Mouse (Mus musculus): Measurements from ENCODE around the gene Phf3.

Phf3 gene

DNA sequence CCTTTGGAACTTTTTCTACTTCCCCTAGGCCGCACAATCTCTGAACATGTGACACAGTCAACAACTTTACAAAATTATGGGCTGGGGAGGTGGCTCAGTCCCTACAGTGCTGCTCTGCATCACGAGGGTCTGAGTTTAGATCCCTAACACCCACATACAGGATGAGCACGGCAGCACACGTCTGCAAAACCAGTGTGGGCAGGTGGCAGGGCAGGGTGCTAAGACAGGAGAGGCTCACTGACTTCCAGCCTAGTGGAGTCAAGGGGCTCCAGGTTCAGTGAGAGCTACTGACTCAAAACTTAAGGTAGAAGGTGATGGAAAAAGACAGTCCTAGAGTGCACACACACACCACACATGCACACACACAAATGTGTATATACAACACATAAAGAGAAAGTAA, 40.9 kb downstream of the Phf3 start:
- DNase-seq (ENCODE audit: low spot score in 2 of 2), result no peak

- DNase-seq (ENCODE audit: low spot score in 2 of 2), result no peak
Observed at GRCm38 (mm10) chr1:30819414-30819813, 54.3 kb downstream of the Phf3 start.

GRCm38 (mm10) chr1:30815609-30816008, 58.1 kb downstream of the Phf3 start:
- DNase-seq (ENCODE audit: low spot score in 2 of 2), result no peak

GRCm38 (mm10) chr1:30814987-30815386, 58.7 kb downstream of the Phf3 start:
- DNase-seq (ENCODE audit: low spot score in 2 of 2), result no peak

GRCm38 (mm10) chr1:30808101-30808699, 65.5 kb downstream of the Phf3 start:
- DNase-seq (ENCODE audit: low spot score in 2 of 2), result no peak

- DNase-seq (ENCODE audit: low spot score in 2 of 2), result no peak
Observed at GRCm38 (mm10) chr1:30805688-30806285, 67.9 kb downstream of the Phf3 start.

GRCm38 (mm10) chr1:30804919-30805318, 68.8 kb downstream of the Phf3 start:
- DNase-seq (ENCODE audit: low spot score in 2 of 2), result no peak

GRCm38 (mm10) chr1:30801911-30802310, 71.8 kb downstream of the Phf3 start:
- DNase-seq (ENCODE audit: low spot score in 2 of 2), result no peak

- no peak for DNase-seq (ENCODE audit: low spot score in 2 of 2)
Observed at GRCm38 (mm10) chr1:30799277-30799834, 74.4 kb downstream of the Phf3 start.

DNA sequence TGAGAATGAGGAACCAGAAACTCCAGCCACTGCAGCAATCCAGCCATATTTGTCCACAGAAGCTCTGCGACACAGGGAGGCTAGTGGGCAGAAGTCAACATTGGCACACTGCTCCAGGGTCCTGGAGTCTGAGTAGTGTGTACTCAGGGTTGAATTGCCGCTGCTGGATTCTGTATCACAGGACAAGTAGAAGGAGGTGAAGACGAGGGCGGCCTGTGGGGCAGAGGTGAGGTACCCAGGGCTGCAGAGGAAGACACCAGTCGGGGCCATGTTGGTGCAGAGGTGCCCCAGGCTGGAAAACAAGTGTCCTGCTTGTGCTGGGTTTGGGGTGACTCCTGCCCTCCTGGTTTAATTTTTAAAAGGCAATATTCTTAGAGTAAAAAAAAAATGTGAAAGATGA, 79.1 kb downstream of the Phf3 start:
- DNase-seq (ENCODE audit: low spot score in 2 of 2), result no peak

GRCm38 (mm10) chr1:30793357-30793883, 80.3 kb downstream of the Phf3 start:
- no peak for DNase-seq (ENCODE audit: low spot score in 2 of 2)

DNA sequence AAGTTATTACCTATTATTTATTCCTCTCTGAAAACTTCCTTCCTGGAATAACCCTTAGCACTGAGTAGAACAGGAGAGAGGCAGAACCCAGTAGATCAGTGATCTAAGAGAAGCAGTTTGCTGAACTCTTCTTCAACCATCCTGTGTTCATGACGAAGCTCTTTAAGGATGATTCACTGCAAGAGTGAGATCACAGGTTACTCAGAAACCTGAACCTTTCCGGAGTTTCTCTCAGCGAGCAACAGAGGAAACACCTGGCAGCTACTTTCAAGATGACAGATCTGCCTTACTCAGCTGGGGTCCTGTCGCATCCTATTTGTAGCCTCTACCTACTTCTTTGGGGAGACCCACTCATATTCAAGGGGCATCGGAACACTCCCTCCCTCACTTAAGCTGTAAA, 80.8 kb downstream of the Phf3 start:
- no peak for DNase-seq (ENCODE audit: low spot score in 2 of 2)

DNA sequence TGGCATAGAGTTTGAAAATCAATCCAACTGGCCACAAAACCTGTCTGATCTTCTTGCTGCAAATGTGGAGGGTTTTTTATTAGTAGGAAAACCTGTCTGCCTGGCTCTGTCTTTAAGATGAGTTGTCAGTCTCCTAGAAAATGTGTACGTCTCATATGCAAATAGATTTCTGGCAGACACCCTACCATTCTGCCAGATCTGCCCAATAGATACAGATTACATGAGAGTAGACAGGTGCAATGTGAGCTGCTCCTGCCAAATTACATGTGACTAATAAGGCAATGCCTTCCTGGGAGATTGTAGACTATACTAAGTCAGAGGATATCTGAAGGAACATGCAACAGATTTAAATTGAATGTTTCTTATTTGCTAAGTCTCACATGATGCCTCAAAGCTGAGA, 83.5 kb downstream of the Phf3 start:
- DNase-seq (ENCODE audit: low spot score in 2 of 2), result no peak

- DNase-seq (ENCODE audit: low spot score in 2 of 2), result no peak
Observed at GRCm38 (mm10) chr1:30789689-30790088, 84.0 kb downstream of the Phf3 start.

DNA sequence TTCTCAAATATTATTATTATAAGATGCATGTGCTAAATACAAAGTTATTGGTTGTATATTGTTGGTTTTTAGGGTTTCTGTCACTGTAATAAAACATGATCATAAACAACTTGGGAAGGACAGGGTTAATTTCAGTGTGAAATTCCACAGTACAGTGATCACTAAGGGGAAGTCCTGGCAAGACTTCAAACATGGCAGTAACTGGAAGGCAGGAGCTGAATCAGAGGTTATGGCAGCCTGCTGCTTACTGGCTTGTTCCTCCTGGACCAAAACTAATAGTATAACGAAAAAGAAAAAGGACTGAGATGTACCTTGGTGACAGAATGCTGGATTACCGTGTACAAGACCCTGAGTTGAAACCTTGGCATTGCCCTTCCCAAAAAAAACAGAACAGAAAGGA, 84.7 kb downstream of the Phf3 start:
- no peak for DNase-seq (ENCODE audit: low spot score in 2 of 2)

- DNase-seq (ENCODE audit: low spot score in 2 of 2), result no peak
Observed at GRCm38 (mm10) chr1:30786583-30786982, 87.1 kb downstream of the Phf3 start.

DNA sequence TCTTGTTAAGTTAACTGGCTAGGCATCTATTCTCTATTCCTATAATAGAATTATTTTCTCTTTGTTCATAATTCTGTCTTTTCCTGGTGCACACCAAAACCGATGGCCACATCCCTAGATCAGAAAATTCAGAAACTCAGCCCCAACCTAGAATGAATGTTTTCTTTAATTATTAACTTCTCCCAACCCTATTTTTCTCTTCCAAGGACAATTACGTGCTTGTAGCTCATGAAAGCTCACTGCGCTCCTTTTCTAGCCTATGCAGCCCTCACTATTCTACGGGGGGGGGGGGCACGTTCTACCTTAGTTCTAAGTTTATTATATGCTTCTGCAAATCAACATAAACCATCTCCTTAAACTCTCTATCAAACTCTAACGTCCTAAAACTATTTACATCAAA, 90.0 kb downstream of the Phf3 start:
- DNase-seq (ENCODE audit: low spot score in 2 of 2), result no peak

DNA sequence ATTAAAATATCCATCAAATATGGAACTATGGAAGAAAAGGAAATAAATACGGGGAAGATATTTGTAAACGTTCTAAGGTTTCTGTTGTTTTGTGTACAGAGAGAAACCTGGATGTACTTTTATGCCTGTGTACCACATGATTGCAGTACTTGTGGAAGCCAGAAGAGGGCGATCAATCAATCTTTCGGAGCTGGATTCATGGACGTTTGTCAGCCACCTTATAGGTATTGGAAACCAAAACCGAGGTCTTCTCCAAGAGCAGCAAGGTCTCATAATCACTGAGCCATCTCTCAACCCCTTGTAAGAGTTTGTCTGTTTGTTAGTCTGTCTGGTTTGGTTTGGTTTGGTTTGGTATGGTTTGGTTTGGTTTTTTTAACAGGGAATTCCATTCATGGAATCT, 93.4 kb downstream of the Phf3 start:
- no peak for DNase-seq (ENCODE audit: low spot score in 2 of 2)

- no peak for DNase-seq (ENCODE audit: low spot score in 2 of 2)
Observed at GRCm38 (mm10) chr1:30779562-30779961, 94.2 kb downstream of the Phf3 start.

- no peak for DNase-seq (ENCODE audit: low spot score in 2 of 2)
Observed at GRCm38 (mm10) chr1:30778374-30779005, 95.2 kb downstream of the Phf3 start.

- no peak for DNase-seq (ENCODE audit: low spot score in 2 of 2)
Observed at GRCm38 (mm10) chr1:30776196-30776595, 97.5 kb downstream of the Phf3 start.

DNA sequence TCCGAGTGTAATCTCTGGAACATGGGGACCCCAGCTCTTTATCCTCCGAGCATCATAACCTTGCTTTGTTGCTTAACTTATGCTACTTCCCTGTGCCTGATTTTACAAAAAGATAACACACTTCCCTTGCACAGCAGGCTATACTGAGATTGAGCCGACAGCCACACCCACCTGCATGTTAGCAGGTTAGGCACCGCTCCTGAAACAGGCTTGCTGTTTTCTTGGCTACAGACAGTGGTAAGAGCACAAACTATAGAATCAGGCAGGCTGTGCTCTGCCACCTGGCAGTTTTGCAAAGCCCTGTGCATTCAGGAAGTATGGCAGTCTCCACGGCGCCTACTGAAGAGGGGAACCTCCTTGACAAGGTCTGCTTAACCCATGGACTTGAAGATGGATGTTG, 100.1 kb downstream of the Phf3 start:
- no peak for DNase-seq (ENCODE audit: low spot score in 2 of 2)

GRCm38 (mm10) chr1:30772851-30773250, 100.9 kb downstream of the Phf3 start:
- DNase-seq (ENCODE audit: low spot score in 2 of 2), result no peak

All from frontal cortex, postnatal 14 days (tissue).